Mouse (Mus musculus) liver, embryonic 14.5 days (tissue): ENCODE measurements around the gene Scd4.

Source experiments
- CTCF ChIP-seq: IDR thresholded peaks from 2 replicates; pipeline ENCODE4 v1.5.1; 2016; ENCODE audit warnings: antibody characterized with exemption, low read depth, control low read depth
- EP300 ChIP-seq: IDR thresholded peaks from 2 replicates; pipeline ENCODE4 v1.6.1; 2016; ENCODE audit warnings: antibody characterized with exemption, low read depth

DNA sequence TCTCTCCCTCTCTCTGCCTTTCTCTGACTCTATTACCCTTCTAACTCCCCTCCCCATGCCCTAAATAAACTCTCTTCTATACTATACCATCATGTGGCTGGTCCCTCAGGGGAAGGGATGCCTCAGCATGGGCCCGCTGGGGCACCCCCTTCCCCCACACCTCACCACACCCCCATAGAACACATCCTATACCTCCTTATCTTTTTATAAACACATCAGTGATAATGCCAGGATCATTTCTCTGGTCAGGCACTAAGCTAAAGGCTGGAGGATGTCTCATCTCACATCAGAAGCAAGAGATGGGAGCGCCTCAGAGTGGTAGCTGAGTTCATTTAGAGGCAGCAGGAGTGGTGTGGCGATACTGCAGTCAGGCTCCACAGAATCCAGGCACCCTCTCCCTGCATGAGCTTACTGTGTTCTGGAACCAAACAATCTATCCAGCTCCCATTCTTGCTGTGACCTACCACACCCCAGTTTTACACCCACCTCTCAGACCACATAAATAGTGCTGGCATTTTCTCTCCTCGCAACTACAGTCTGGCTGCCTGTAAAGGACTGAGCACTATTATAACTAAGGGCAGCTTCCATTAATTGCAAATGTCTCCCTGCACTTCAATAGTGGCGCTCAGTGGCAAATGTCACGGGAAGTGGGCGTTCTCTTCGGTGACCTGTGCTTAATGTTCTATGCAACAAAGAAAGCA, 21.4 kb upstream of the Scd4 start:
- TF ChIP-seq CTCF = no peak
- TF ChIP-seq EP300 = no peak
